Mouse (Mus musculus) central nervous system, embryonic 14 days (tissue): ENCODE results near the gene Wdr63. TPM values are rescaled to one million over a fixed set of nuclear protein-coding genes. Genes with fewer than 3 reads are reported as not detected.

Source experiments
- polyA plus RNA-seq: library from polyadenylated mRNA; depleted of rRNA; stranded (reverse); fragments of >200 nt; gene quantifications from 2 replicates; pipeline ENCODE4 v1.2.3, GENCODE M21; 2012; rRNA removed

Wdr63 gene
- polyA plus RNA-seq = 1.3 and 1.6 TPM in 2 replicates

DNA sequence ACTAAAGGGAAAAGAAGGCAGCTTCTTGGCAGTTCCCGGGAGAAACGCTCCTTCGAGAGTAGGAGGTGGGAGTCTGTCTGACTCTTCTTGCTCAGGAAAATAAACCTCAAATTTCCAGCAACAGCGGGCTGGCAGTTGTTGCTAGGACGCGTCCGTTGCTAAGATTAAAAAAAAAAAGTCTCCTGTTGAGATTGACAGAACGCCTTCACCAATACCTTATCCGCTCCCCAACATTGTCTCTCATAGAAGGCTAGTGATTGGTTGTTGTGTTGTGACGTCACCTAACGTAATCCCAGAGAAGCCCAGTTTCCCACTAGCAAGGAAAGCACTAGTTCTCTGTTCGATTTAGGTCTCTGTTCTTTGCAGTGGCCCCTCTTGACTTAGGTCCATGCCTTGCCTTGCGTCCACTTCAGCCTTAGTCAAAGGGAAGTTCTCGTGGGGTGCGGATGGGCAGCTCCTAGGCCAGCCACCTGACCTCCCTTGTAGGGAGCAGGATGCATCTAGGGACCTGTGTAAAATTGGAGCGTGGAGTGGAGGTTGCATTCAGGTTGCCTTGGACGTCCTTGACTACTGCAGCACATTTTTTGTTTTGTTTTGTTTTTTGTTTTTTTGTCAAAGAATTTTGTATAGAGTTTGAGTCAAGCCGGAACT is at the start of gene Wdr63:
Gene Wdr63 (minus strand): TSS at position 210 of the 651 bp plus-strand sequence.

DNA sequence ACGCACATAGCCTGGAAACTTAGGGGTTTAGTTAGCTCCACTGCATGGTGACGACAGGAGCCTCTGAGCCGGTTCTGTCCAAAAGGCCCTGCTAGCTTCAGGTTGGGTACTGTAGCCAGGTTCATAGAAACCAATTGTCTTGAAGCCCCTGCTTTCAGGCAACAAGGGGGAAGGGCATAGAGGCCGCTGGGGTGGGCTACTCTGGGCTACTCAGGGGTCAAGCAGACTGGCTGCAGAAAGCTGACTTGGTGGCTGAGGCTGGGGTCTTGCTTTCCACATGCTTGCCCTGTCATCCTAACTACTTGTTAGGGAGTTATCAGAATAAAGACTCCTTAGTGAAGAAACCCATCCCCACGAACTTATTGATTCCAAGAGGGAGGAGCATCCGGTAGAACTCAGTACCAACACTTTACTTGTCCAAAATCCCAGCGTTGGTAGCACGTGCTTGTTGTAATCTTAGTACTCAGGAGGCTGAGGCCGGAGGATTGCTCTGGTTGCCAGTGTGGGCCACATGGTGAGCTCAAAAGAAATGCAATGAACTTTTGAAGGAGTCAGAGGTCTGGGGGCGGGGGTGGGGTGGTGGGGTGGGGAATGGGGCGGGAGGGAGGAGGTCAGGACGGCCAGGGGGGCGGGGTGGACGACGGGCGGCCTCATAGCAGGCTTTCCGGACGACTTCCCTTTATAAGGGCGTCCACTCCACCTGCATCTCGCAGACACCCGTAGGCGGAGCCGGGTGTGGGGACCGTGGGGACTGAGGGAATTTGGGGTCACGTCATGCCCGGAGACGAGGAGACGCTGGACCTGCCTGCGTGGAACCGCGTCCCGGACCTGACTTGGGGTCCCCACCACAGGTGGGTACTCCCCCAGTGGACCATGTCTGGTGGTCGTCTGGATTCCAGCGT is 41.5 kb upstream of the Wdr63 start, which contains the start of gene Mcoln2:
Gene Mcoln2 (plus strand): TSS at position 678 of the 902 bp plus-strand sequence.

DNA sequence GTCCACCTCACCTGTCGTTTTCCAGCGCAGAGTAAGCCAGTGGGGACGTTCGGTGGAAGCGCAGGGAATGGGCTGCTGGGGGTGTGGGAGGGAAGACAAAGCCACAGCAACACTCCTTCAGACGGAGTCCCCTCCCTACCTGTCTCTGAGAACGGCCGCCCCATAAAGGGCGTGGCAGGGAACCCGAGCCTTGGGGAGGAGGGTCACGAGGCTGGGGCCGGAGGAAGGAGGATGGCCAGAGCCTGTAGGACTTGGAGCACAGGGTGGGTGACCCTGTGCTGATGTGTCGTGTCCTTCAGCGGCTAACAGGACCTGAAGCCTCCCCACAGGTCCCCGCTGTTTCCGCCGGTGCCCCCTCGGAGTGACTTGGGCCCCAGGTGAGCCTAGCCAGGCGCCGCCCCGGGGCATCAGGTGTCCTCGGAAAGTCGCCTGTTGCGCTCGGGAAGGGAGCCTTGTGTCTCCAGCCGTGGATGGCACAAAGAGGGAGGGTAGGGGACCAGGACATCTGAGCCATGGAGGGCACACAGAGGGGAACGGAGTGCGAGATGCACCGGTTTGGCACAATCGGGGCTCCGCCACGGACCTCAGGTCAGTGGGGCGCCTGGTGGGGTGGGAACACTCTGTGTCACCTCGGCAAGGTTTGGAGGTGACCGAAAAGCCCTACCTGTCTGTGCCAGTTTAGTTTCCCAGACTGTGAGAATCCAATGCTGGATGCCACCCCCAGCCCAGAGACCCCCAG is 9.5 kb upstream of the Wdr63 start, which contains the start of gene Mcoln3:
Gene Mcoln3 (plus strand): TSS at position 193 of the 739 bp plus-strand sequence.

Other genes starting within 250 kb of the Wdr63 start
- gene Bcl10, start 185.3 kb downstream of the Wdr63 start, polyA plus RNA-seq = 17.4 and 19.4 TPM in 2 replicates
- 44.4 and 52.5 TPM in 2 replicates for gene 2410004B18Rik, start 170.1 kb downstream of the Wdr63 start, polyA plus RNA-seq
- 2.3 and 2.6 TPM in 2 replicates for gene Syde2, start 120.3 kb downstream of the Wdr63 start, polyA plus RNA-seq
- 0.59 and 1.4 TPM in 2 replicates for gene Mcoln3, start 9.3 kb upstream of the Wdr63 start, polyA plus RNA-seq
- 0.98 and 1.5 TPM in 2 replicates for gene Mcoln2, start 41.7 kb upstream of the Wdr63 start, polyA plus RNA-seq
- 0.23 and 0.46 TPM in 2 replicates for gene Lpar3, start 112.8 kb upstream of the Wdr63 start, polyA plus RNA-seq